Mouse (Mus musculus) 3T3-L1 (cell line): Measurements from ENCODE around the gene Avil.
A peak's percentile ranks its signal among the peaks of the same experiment; 100 is the strongest.

Experiments
- DNase-seq: peaks from one replicate; pipeline ENCODE4 v3.0.0-alpha.2; 2015; ENCODE audit warnings: low read depth, low spot score

Avil gene

GRCm38 (mm10) chr10:127018422-127018821, 17.9 kb downstream of the Avil start:
- no peak for DNase-seq

- peak; percentile 87 for DNase-seq
Measured at GRCm38 (mm10) chr10:127030336-127031296, 30.1 kb downstream of the Avil start, which contains the start of gene Tsfm. TSS of gene Tsfm (minus strand) at chr10:127030840.

- no peak for DNase-seq
Measured at GRCm38 (mm10) chr10:127033301-127033741, 32.8 kb downstream of the Avil start.

- DNase-seq, result no peak
Measured at GRCm38 (mm10) chr10:127036273-127036672, 35.8 kb downstream of the Avil start.

GRCm38 (mm10) chr10:127037641-127038040, 37.1 kb downstream of the Avil start:
- DNase-seq, result no peak

- DNase-seq, result peak; percentile 41
Measured at GRCm38 (mm10) chr10:127040569-127041214, 40.2 kb downstream of the Avil start.

GRCm38 (mm10) chr10:127041274-127041766, 40.8 kb downstream of the Avil start, which contains the start of the genes Mettl1 and Eef1akmt3:
TSS of gene Mettl1 (plus strand) at chr10:127041414.
TSS of gene Eef1akmt3 (minus strand) at chr10:127041513.
- DNase-seq, result peak; percentile 61

GRCm38 (mm10) chr10:127041774-127042338, 41.3 kb downstream of the Avil start:
- peak; percentile 84 for DNase-seq

GRCm38 (mm10) chr10:127042468-127043115, 42.1 kb downstream of the Avil start:
- peak; percentile 68 for DNase-seq

- no peak for DNase-seq
Measured at GRCm38 (mm10) chr10:127043187-127043586, 42.7 kb downstream of the Avil start.

- no peak for DNase-seq
Measured at GRCm38 (mm10) chr10:127047954-127048353, 47.4 kb downstream of the Avil start, which contains the start of gene Cyp27b1. TSS of gene Cyp27b1 (plus strand) at chr10:127048250.

- DNase-seq, result no peak
Measured at GRCm38 (mm10) chr10:127048608-127049394, 48.3 kb downstream of the Avil start.

GRCm38 (mm10) chr10:127049395-127050118, 49.0 kb downstream of the Avil start:
- no peak for DNase-seq

GRCm38 (mm10) chr10:127050119-127050474, 49.6 kb downstream of the Avil start:
- DNase-seq, result no peak

GRCm38 (mm10) chr10:127054646-127055045, 54.1 kb downstream of the Avil start:
- no peak for DNase-seq

- no peak for DNase-seq
Measured at GRCm38 (mm10) chr10:127055406-127055805, 54.9 kb downstream of the Avil start.

GRCm38 (mm10) chr10:127056490-127056889, 56.0 kb downstream of the Avil start:
- DNase-seq, result no peak

- peak; percentile 49 for DNase-seq
Measured at GRCm38 (mm10) chr10:127058161-127058560, 57.7 kb downstream of the Avil start.

GRCm38 (mm10) chr10:127058708-127059107, 58.2 kb downstream of the Avil start:
- DNase-seq, result no peak
